Mouse (Mus musculus) fat pad, adult 2 months (tissue): ENCODE data around the gene Ssxa1.
"Not testable (repeated sequence)": the region's sequence is repeated elsewhere in the genome, so short reads cannot be mapped to it uniquely, and the experiment has no call there.

Source experiments
- DNase-seq: peaks from one replicate; pipeline ENCODE4 v3.0.0-alpha.2; 2011; ENCODE audit warnings: low read depth, low spot score; ENCODE audit errors: extremely low read depth

Ssxa1 gene

GRCm38 (mm10) chrX:21115520-21115919 is at the start of gene Ssxa1:
Gene Ssxa1, plus strand, starts transcription at chrX:21115820.
- DNase-seq: no peak

GRCm38 (mm10) chrX:21068106-21068505 is 47.5 kb upstream of the Ssxa1 start, which contains the start of gene Spaca5:
Gene Spaca5, plus strand, starts transcription at chrX:21068406.
- no peak for DNase-seq

DNA sequence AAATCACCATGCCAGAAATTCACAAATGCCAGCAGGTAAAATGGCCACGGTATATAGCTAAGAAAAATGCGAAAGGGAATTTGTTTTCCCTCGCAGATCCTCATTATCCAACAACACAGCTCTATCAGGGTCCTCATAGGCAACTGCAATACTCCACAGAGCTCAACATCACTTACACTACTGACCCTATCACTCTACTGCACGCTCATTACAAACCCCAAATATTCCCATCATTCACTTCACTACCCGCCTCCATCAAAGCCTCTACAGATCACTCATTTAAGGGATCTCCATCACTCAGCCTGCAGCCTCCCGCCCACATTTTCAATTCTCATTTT is 27.0 kb upstream of the Ssxa1 start:
- no peak for DNase-seq

DNA sequence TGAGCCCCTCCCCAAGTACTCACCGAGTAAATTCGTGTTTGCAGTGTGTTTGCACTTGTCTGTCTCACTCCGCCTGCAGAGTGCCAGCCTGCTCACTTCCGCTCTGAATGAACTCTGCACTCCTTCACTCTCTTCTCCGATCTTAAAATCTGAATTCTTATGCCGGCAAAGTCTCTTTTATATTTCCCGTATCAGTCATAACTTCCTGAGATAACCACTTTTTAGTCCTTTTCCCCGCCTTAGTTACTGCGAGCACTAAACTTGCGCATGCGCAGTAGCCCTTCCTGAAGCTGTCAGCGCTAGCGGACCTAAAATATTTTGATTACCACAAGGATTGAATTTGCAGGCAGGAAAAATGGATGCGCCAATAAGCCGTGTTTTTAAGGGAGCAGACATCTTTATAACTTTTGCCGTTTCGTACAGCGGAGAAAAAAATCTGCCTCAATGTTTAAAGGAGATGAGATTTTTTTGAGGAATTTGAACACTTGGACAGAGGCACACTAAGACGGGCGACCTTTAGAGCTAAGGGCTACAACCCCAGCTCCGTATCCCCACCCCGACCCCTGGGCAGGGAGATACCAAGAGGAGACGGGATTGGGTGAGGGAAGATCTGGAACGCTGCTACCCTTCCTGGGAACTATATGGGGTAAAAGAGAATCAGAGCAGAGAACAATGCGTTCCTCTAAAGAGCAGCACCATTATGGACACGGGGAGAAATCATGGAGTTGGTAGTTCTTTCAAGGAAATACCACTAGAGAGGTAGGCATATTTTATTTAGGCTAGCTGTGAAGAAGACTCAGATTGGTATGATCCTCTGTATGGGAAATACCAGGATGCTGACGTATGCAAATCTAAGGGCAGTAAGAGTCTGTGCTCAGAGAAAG is 26.4 kb upstream of the Ssxa1 start, which contains the start of gene Zfp300:
TSS of gene Zfp300 (minus strand) at position 545 of the 884 bp plus-strand sequence.
- DNase-seq: no peak

- DNase-seq: no peak
These were observed 25.8 kb upstream of the Ssxa1 start for GRCm38 (mm10) chrX:21089867-21090239.

DNA sequence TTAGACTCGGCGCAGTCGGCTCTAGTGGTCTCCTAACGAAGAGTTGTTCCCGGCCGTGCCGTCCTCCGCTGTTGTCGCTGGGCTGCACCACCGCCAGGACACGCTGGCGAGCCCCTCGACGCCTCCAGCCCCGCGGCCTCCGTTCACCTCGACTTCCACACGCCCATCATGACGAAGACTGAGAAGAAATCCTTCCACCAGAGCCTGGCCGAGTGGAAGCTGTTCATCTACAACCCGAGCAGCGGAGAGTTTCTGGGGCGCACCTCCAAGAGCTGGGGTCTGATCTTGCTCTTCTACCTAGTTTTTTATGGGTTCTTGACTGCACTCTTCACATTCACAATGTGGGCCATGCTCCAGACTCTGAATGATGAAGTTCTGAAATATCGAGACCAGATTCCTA is 31.1 kb downstream of the Ssxa1 start:
- DNase-seq: not testable (repeated sequence)
